Comparison of ENCODE assay signal across 16 mouse cellular contexts in genomic region chr15:102006317-102006716, GRCm38 (mm10). TPM values are rescaled to one million over a fixed set of nuclear protein-coding genes. Genes with fewer than 3 reads are reported as not detected.
DNase-seq lines count a peak whose midpoint lies in the region; ATAC-seq and TF ChIP-seq lines count a peak whose summit lies in the region.
"Had no signal": no experiment of that assay in that cellular context is flagged by ENCODE, and none has a peak within 500 bp of the region (broad histone marks: within the 10 kb centered on the region; RNA-seq: fewer than 3 reads in every experiment).

No protein-coding gene starts in this region.

- H3K4me2 ChIP-seq in kidney, embryonic 15.5 days = no peak overlapping the region
- H3K4me2 ChIP-seq in stomach, postnatal 0 days (replicated peaks; ENCODE audit: low read depth) = peak overlapping the region; percentile 0; the same call in 1 of the 2 replicates
- H3K4me2 ChIP-seq: midbrain, embryonic 13.5 days; neural tube, embryonic 15.5 days had no signal

- no peak for TF ChIP-seq EP300 in stomach, postnatal 0 days (optimal IDR thresholded peaks at IDR 0.05)

- no peak for ATAC-seq in kidney, embryonic 15.5 days (replicated peaks; ENCODE audit: low FRiP score)
- ATAC-seq in stomach, postnatal 0 days (ENCODE audit: low FRiP score, low TSS enrichment) = peak; percentile 11; the same call in 1 of the 2 replicates
- ATAC-seq: midbrain, embryonic 13.5 days had no signal

- peaks cover 41% of the 10 kb centered on the region for H3K4me1 ChIP-seq in kidney, embryonic 15.5 days
- no peaks in the 10 kb centered on the region; the same call in 1 of the 2 replicates for H3K4me1 ChIP-seq in lung, adult 2 months (ENCODE audit: control insufficient read depth, insufficient read depth, low read length)
- H3K4me1 ChIP-seq in stomach, postnatal 0 days (replicated peaks; ENCODE audit: control insufficient read depth, insufficient read depth) = peaks cover 8% of the 10 kb centered on the region

- H3K4me3 ChIP-seq in kidney, embryonic 15.5 days (replicated peaks) = no peak overlapping the region
- H3K4me3 ChIP-seq in lung, adult 2 months (replicated peaks; ENCODE audit: extremely low read depth, low read depth, low read length) = no peak overlapping the region
- H3K4me3 ChIP-seq in stomach, postnatal 0 days (ENCODE audit: low read depth, low read length) = no peak overlapping the region
- H3K4me3 ChIP-seq: midbrain, embryonic 13.5 days; neural tube, embryonic 15.5 days had no signal

- DNase-seq in kidney, adult 18-20 months = peak; percentile 35
- no peak for DNase-seq in kidney, adult 8-10 months
- DNase-seq in lung, adult 2 months = peak; percentile 60
- peak; percentile 83 for DNase-seq in stomach, postnatal 0 days (ENCODE audit: low spot score)
- DNase-seq in cerebellum, adult 9-10 months = no peak
- no peak for DNase-seq in heart, postnatal 14 days
- DNase-seq in spleen, postnatal 4 days (ENCODE audit: low spot score in 2 of 2) = no peak
- DNase-seq: adrenal gland, postnatal 25 days; cerebellum, adult 11 months; right cerebral cortex, postnatal 4 days; thymus, postnatal 36 days had no signal

- no peak overlapping the region for H3K9ac ChIP-seq in kidney, embryonic 15.5 days
- H3K9ac ChIP-seq in stomach, postnatal 0 days (ENCODE audit: low read length) = 0 out of 2 replicates have a peak overlapping the region, but pooled peaks have one; percentile 18
- H3K9ac ChIP-seq: midbrain, embryonic 13.5 days; neural tube, embryonic 15.5 days had no signal

- 18% methylated on average over 11 of the region's 11 CpGs for WGBS in kidney, embryonic 15.5 days
- 24% methylated on average over 11 of the region's 11 CpGs for WGBS in lung, adult 2 months
- 29% methylated on average over 11 of the region's 11 CpGs for WGBS in stomach, postnatal 0 days

- intact Hi-C loops in heart, postnatal 14 days (cut with DNase I) = no loop called here

- H3K9me3 ChIP-seq in kidney, embryonic 15.5 days (replicated peaks) = no peaks in the 10 kb centered on the region
- H3K9me3 ChIP-seq in stomach, postnatal 0 days (ENCODE audit: control insufficient read depth, low read length) = no peaks in the 10 kb centered on the region
- H3K9me3 ChIP-seq: midbrain, embryonic 13.5 days; neural tube, embryonic 15.5 days had no signal

- no peaks in the 10 kb centered on the region for H3K36me3 ChIP-seq in kidney, embryonic 15.5 days
- H3K36me3 ChIP-seq in stomach, postnatal 0 days (ENCODE audit: control insufficient read depth, insufficient read depth, low read length) = no peaks in the 10 kb centered on the region
- H3K36me3 ChIP-seq: midbrain, embryonic 13.5 days; neural tube, embryonic 15.5 days had no signal

- H3K27me3 ChIP-seq in kidney, embryonic 15.5 days = peaks cover 59% of the 10 kb centered on the region
- no peaks in the 10 kb centered on the region for H3K27me3 ChIP-seq in stomach, postnatal 0 days (ENCODE audit: control insufficient read depth, insufficient read depth, low read length)

- TF ChIP-seq POLR2A in lung, adult 2 months (IDR thresholded peaks at IDR 0.05; ENCODE audit: borderline replicate concordance, extremely low read depth, low read depth, low read length) = no peak

- TF ChIP-seq CTCF in lung, adult 2 months (IDR thresholded peaks at IDR 0.05; ENCODE audit: insufficient read depth, low read length) = no peak
- TF ChIP-seq CTCF in stomach, postnatal 0 days (IDR thresholded peaks at IDR 0.05; ENCODE audit: low read depth) = no peak

- peak overlapping the region; percentile 55 for H3K27ac ChIP-seq in kidney, embryonic 15.5 days
- peak overlapping the region; percentile 89 for H3K27ac ChIP-seq in stomach, postnatal 0 days (replicated peaks)
- H3K27ac ChIP-seq: midbrain, embryonic 13.5 days had no signal

RNA-seq across cellular contexts. Expression of gene Krt8, which starts 2.0 kb away (rescaled TPM):
- polyA plus RNA-seq in kidney, embryonic 15.5 days (2015; fragmentation: Nextera tagmentation; extraction: Ambion mirVana) = 213 and 217 TPM in 2 replicates
- 128 and 147 TPM in 2 replicates for polyA plus RNA-seq in lung, adult 2 months (2012; rRNA removed)
- 1,902 and 1,960 TPM in 2 replicates for polyA plus RNA-seq in stomach, postnatal 0 days (2015; fragmentation: Nextera tagmentation; extraction: Ambion mirVana)
- 1 to 10 TPM; 4.2 to 7.0 TPM for total RNA-seq in heart, postnatal 14 days (2021)
- total RNA-seq: left cerebral cortex, postnatal 36 days had no signal

RNA-seq across cellular contexts. Expression of gene Krt18, which starts 21.7 kb away (rescaled TPM):
- polyA plus RNA-seq in kidney, embryonic 15.5 days (2015; fragmentation: Nextera tagmentation; extraction: Ambion mirVana) = 176 and 180 TPM in 2 replicates
- polyA plus RNA-seq in lung, adult 2 months (2012; rRNA removed) = 62.6 and 63.8 TPM in 2 replicates
- polyA plus RNA-seq in stomach, postnatal 0 days (2015; fragmentation: Nextera tagmentation; extraction: Ambion mirVana) = 715 and 753 TPM in 2 replicates
- total RNA-seq in heart, postnatal 14 days (2021) = 10 to 100 TPM in 1 of 2 experiments, 1 to 10 TPM in 1; 4.9 to 10.4 TPM

RNA-seq across cellular contexts. Expression of gene Krt78, which starts 52.2 kb away (rescaled TPM):
- 0.04 and 0.15 TPM in 2 replicates for polyA plus RNA-seq in kidney, embryonic 15.5 days (2015; fragmentation: Nextera tagmentation; extraction: Ambion mirVana)
- 0.05 and 32.9 TPM in 2 replicates for polyA plus RNA-seq in lung, adult 2 months (2012; rRNA removed)
- polyA plus RNA-seq in stomach, postnatal 0 days (2015; fragmentation: Nextera tagmentation; extraction: Ambion mirVana) = 49.3 and 73.4 TPM in 2 replicates
- not detected for total RNA-seq in heart, postnatal 14 days (2021)
- total RNA-seq: adrenal gland, postnatal 25 days; left cerebral cortex, postnatal 36 days had no signal
- polyA plus RNA-seq: frontal cortex, adult 2 months; midbrain, embryonic 13.5 days had no signal

Comparison
In these comparisons a context has a peak if more than half of its experiments do, and no peak if none do; other contexts are left out.
1. DNase-seq: peak in kidney, adult 18-20 months (single experiment), lung, adult 2 months (single experiment) and stomach, postnatal 0 days (single experiment); none in kidney, adult 8-10 months (0 of 2), cerebellum, adult 9-10 months (single experiment), heart, postnatal 14 days (0 of 2) and spleen, postnatal 4 days (0 of 2).